Mouse (Mus musculus) right cerebral cortex, adult 2 months (tissue): ENCODE measurements around the gene Drc7.
"Not testable (repeated sequence)": the region's sequence is repeated elsewhere in the genome, so short reads cannot be mapped to it uniquely, and the experiment has no call there.

Experiments
- DNase-seq, 2 experiments: peaks; one replicate each; pipeline ENCODE4 v3.0.0; 2021 to 2022; ENCODE audit warnings: low spot score in 2 of 2

Gene Drc7

DNA sequence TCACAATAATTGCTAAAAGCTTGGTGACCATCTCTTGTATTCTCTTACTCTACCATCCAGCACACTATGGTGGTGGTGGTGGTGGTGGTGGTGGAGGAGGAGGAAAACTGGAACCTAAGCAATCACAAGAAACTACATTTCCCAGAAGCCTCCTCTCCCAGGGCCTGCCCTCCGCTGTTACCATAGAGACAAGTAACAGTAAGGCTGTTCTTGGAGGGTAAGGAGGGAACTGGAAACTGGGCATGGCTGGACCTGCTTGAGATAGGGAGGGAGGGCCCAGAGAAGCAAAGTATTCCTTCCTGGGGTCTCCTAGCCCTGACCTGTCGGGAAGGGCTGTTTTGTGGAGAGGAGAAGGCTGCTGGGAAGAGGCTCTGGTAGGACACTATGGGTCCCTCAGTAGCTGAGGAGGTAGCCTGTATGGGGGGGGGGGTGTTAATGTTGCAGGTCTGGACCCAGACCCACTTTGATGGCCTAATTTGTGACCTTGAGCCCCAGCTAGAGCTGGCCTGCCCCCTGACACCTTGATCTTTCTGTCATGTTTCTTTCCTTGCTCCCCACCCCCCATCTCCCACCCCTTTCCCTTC, at the start of gene Drc7:
Gene Drc7 (plus strand): TSS at position 177 of the 584 bp plus-strand sequence.
- DNase-seq: no peak

DNA sequence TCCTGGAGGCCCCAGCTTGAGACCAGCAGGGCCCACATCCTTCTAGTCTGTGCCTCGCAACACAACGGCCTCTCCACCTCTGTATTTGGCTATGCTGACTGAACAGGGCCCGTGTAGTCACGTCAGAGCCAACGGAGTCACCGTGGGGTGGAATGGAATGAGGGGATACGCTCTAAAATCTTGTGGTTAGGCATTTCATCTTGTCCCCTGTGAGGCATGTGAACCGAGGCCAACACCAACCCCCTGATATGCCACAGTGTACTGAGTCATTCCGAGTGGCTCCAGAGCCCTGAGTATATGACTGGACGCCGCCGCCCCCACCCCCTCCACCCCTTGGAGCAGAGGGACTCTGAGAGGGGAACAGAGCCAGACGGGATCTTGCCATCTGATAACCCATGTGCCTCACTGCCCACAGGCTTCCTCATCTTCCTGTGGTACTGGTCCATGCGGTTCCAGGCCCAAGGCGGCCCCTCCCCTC, 42.4 kb upstream of the Drc7 start:
- no peak for DNase-seq

DNA sequence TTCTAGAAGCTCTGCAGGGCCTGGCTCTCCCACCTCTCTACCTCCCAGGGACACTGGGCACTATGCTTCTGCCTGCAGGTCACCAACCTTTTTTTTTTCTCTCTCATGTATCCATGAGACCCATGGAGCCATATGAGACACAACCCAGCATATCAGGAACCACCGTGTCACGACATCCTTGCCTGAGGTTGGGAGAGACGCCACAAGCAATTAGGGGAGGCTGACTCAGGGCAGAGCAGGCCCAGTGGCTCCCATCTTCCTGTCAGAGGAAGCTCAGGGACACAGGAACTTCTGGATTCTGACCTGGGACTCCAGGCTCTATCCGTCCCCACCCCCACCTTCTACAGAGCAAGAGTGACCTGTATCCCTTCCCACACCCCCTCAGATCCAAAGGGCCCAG, 39.0 kb upstream of the Drc7 start:
- DNase-seq: no peak

DNA sequence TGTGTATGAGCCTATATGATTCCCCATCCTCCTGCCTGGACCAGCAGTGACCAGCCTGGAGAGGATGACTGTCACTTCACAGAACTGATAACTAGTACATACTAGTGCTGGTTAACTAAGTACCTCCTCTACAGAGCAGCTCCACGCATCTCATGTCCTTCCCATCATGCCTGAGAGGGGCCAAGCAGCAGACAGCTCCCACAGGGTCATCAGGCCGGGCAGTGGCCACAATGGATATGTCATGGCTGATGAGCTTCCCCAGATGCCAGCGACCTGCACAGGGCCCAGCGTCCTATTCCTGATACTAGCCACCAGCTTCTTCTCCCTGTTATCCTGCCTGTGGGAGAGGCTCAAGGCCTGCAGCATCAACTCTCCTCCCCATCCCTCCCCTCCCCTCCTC, 38.2 kb upstream of the Drc7 start:
- DNase-seq: no peak

DNA sequence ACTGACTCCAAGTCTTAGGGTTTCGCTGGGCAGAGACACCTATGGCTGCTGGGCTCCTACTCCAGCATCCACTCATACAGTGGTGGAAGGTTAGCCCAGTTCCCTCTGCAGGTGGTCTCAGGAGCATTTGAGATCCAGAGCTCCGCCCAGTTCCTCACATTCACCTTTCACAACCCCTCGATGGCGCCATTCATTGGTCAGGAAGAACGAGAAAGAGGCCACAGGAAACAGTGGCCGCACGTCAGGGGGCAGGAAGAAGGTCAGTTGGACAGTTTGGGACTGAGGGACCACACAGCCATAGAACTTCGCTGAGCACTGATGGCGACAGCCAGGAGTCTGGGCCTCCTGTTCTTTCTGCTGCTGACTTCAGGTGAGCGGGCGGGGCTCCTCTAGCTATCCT, 37.5 kb upstream of the Drc7 start, which contains the start of gene Adgrg3:
Gene Adgrg3 (plus strand): TSS at position 242 of the 400 bp plus-strand sequence.
- no peak for DNase-seq

DNA sequence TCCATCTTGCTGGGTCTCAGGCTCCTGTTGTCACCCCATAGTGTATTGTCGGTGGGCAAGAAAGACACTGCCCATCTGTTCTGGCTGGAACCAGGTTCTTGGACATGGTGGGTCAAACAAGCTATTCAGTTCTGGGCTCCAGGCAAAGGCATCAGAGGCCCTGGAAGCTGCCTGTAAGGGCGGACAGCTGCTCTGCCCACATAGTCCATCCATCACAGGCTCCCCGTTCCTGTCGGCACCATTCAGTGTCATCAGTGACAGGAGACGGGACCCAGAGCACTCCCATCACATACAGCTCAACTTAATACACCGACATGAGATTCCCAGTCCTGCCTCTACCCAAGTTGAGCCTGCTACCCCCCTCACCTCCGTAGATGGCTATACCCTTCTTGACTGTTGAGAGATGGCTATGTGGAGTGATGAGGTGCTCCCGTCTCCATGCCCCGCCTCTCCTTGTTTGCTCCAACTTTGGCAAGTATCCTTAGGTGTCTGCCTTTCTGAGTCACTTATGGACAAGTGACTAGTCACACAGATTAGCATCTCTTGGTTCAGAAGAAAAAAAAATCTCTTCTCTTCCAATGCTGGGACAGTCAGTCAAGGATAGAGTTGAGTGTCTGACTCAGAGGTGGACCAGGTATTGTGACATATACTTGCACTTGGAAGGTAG, 36.8 kb upstream of the Drc7 start:
- no peak for DNase-seq

DNA sequence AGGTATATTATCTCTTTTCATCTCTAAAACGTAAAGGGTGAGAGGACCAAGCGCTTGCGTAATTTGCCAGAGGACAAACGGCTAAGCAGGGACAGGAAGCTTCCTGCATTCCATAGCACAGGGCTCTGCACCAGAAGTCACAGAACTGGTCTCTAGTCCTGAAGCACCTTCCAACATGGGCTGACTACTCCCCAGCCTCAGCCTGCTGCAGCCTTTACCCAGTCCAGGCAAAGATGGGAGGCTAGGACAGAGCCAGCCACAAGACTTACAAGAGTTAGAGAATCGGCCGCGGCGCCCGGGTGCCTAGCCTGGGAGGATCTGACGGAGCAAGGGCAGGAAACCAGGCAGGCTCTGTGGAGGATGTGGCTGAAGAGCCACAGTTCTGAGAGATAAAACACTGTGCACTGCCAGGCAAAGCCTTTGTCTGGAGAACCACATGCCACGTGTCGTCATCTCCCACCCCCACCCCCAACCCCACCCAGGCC, 34.6 kb upstream of the Drc7 start:
- DNase-seq: no peak

DNA sequence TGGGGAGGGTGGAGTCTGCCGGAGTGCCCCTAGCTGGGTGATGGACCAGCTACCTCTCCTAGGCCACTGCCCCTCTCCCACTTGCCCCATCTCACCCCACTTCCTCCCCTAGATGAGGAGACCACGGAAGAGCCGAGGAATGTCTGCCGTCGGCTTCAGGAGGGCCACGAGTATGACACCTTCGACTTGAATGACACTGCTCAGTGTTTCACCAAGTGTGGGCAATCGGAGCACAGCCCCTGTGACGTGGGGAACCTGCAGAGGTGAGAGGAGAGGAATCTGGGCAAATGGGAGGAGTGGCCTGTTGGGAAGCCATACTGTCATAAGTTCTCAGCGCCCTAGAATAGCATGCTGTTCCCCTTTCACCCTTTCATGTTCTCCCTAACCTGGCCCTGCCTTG, 34.1 kb upstream of the Drc7 start:
- no peak for DNase-seq

DNA sequence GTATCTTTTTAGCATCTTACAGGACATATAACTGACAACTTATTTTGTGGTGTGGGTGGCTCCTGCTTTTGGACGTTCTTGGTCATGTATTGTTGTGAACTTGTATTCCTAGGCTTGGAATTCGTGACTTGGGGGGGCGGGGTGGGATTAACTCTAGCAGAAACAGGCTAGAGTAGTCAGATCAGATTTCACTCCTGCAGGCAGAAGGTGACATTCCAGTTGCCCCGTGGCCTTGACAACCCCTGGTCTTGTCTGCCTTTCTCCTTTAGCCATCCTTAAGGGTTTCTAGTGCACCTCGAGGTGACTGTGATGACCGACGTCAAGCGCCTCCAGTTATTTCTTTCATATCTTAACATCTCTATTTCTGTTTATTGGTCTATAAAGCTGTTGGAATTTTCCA, 31.7 kb upstream of the Drc7 start:
- DNase-seq: no peak

DNA sequence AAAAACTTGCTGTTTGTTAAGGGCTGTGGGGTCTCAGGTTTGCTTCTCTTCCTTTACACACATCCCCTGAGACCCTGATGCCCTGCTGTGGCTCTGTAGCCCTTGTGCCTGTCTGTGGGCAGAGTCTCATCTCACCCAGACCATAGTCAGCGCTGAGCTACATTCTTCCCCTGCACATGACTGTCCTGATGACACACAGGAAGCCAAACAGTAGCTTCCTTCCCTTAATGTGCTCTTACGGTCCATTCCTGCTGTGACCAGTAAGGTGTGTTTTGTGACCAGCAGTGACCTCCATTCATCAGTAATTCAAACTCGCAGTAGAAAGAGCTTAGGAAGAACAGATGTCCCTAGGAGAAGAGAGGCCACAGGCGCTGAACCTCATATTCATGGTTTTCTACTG, 30.5 kb upstream of the Drc7 start:
- no peak for DNase-seq

DNA sequence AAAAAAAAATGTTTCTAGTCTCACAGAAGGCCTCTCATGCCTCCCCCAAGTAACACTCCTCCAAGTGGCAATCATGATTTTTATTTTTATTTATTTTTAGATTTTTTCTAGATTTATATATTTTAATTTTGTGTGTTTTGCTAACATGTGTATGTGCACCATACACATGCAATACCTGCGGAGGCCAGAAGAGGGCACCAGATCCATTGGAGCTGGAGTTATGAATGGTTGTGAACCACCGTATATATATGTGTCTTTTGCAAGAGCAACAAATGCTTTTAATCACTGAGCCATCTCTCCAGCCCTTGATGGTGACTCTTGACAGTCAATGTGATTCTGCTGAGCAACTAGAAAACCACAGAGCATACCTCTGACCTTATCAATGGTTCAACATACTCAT, 29.5 kb upstream of the Drc7 start:
- DNase-seq: no peak

DNA sequence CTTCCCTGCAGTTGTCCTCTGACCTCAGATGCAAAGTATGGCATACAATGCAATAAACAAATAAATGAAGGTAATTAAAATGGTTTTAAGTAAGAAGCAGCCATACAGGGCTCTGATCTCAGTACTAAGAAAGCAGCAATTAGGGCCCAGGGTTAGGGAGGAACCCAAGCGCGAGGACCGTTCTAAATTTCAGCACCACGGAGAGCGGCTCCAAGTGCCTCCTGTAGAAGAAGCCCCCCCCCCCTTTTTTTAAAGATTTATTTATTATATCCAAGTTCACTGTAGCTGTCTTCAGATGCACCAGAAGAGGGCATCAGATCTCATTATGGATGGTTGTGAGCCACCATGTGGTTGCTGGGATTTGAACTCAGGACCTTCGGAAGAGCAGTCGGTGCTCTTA, 26.5 kb upstream of the Drc7 start:
- not testable (repeated sequence) for DNase-seq

DNA sequence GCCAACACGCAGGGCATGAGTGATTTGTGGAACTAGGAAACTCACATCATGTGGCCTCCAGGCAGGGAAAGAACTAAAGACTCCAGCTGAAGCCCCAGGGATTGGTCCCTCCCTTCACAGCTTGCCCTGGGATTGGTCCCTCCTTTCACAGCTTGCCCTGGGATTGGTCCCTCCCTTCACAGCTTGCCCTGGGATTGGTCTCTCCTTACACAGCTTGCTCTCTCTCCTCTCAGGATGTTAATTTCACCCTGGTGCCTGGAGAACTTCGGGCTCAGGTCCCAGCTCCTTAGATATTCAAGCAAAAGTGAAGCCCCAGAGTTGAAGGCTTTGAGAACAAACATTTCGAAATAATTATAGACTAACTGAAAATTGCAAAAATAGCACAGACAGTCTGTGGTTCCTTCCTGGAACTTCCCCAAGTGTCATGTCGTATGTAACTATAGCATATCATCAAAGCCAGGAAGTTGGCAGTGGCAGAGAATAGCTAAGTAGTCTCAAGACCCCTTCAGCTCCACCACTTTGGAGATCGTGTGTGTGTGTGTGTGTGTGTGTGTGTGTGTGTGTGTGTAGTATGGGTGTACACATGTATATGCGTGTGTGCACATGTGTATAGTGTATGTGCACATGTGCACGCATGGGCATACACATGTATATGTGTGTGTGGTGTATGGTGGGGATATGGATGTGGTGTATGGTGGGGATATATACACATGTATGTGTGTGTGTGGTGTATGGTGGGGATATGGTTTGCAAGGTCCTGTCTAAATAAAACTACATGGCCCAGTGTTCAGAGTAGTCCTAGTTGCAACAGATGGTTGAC, 17.6 kb upstream of the Drc7 start:
- DNase-seq: peak; percentile 12 to 39

DNA sequence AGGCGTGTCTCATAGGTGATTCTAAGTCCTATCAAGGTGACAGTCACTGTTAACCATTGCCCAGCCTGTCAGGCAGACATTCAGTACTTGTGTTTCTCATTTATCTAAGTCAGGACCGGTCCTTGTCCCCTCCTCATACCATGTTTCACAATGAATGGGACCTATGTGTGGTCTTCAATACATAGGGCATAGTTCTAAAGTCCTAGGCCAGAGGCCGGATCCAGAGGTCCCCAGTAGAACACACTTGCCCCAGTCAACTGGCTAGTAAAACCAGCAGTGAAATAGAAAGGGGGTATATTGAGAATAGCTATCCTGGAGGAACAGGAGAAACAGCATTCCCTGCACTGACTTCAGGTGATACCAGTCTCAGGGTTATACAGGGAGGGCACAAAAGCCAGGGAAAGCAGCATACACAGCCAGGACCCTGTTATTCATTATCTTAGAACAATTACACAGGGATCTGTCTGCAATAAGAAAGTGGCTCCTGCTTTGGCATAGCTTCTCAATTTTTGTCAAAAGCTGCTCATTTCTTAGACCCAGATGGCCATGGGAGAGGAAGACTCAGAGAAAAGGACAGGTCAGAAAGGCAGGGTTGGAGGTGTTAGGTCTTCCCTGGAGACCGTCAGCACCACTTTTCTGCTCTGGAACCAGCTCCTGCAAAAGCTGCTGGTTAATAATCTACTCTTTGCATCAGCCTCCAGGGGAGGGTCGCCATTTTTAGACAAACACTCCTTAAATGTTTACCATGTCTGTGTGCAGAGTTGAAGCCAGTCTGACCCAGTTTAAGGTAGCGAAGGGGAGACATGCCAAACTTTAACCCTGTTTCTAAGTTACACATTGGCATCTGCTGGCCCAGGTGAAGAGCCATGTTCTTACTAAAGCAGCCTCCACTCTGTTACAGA, 12.8 kb upstream of the Drc7 start:
- no peak for DNase-seq

DNA sequence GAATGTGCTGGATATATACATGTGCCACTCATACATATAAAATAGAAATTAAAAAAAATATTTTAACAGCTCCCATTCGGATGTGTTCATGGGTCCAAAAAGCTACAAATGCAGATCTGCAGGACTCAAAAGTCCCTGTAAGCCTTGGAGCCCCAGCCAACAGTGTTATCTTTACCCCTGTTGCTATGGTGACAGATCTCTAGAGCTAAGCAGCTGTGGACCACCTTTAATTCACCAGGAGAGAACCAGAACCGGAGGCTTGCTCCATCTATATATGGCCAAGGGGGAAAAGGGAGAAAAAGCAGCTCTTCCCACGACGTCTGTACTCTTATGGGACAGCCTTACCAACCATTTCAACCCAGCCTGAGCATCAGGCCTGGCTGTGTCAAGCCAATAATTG, 10.1 kb upstream of the Drc7 start:
- DNase-seq: no peak

DNA sequence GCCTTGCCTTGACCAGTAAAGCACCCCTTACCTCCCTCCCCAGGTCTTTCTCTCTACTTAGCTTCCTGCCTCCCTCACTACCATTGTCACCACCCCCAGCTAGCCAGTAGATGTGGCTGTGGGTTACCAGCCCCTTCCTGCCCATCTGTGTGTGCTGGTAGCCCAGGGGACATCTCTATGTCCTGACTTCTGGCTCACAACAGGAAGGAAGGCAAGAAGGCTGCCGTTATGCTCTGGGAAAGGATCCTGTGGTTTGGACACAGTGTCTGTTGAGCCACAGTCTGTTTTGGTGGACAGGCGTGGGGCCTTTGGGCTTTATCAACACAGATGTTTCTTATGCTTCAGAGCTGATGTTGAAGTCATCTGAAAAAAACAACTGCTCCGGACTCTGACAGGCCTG, 7.9 kb upstream of the Drc7 start:
- no peak for DNase-seq

DNA sequence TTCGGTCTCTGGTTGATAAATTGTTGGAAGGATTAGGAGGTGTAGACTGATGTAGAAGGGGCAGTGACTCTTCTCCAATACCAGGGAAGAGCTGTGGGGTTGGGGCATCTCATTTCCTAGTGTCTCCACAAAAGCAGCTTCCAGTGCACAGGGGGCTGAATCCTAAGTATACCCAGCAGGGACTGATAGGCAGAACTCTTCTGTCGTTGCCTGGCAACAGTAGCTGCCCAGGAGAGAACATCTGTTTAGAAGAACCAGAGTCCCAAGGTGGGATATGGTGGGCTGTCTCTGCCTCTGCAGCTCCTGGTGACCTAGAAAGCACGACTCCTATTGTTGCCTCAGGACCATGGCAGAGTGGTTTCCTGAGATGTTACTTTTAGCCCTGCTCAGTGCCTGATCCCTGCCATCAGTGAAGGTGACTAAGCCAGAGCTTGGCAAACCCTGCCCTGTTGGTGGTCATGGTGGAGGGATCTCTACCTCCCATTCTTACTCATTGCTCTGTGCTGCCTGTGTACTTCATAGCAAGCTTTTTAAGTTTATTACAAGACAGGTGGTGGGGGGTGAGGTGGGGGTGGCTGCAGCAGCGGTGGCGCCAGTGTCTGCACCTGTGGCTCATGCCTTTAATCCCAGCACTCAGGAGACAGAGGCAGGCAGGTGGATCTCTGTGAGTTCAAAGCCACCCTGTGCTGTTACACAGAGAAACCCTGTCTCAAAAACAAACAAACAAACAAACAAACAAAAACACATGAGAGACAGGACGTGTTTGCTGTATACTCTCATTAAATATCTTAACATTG, 6.8 kb upstream of the Drc7 start:
- no peak for DNase-seq

DNA sequence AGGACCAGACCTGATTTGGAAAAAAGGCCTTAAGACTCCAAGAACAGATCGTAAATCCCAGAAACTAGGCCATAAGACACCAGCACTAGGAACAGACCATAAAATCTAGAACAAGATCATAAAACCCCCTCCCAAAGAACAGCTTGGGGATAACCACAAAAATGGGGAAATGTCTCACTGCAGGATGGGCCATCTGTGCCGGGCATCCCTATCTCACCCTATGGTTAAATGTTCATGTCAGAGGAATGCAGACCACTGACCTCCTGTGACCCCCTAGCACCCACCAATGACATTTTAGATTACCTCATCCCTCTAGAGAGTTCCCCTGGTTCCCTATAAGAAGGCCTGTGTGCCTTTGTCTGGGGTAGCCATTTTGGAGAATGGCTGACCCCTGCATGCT, 5.3 kb upstream of the Drc7 start:
- no peak for DNase-seq

DNA sequence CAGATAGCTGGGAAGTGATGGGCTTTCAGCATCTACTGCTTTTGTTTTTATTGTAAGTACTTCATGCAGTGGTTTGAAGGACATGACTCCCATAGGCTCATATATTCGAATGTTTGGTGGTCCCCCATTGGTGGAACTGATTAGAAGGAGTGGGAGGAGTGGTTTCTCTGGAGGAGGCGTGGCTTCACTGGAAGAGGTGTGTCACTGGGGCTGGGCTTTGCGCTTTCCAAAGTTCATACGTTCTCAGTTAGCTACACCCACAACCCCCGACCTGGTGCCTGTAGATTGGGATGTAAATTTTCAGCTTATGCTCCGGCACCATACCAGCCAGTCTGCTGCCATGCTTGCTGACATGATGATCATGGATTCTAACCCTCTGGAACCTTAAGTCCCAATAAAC, 465 bp upstream of the Drc7 start:
- no peak for DNase-seq

DNA sequence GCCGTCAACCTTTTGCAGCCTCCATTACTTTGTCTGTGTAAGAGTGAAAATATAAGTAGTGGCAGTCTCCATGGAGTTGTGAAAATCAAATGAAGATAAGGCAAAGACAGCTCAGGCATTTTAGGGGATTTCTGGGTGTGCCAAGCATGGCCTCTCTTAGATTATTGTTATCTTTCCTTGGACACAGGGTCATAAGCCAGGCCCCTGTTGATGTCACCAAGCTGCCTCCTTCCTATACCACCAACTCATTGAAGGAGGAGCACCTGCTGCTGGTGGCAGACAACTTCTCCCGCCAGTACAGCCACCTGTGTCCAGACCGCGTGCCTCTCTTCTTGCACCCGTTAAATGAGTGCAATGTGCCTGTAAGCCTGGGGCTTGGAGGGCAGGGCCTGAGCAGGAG, 1.5 kb downstream of the Drc7 start:
- DNase-seq: no peak

DNA sequence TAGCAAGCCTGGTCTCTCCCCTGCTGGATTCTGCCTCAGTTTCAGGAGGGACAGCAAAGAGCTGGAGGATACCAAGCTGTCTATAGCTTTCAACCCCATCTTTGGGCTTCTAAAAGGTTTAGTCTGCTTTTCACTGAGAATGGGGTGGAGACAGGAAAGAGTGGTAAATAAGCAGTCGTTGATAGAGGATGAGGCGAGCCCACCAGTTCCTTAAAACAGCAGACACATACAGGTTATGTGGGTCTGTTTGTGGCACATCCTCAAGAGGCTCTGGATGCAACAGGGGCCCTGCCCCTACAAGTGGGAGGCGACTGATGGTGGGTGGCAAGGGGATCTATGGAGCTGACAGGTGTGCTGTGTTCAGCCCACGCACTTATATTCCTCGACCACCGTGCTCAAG, 3.8 kb downstream of the Drc7 start:
- no peak for DNase-seq
